Mouse (Mus musculus) lung, embryonic 15.5 days (tissue): ENCODE results near the gene Nlgn3. TPM values are rescaled to one million over a fixed set of nuclear protein-coding genes. Genes with fewer than 3 reads are reported as not detected.
"Not testable (repeated sequence)": the region's sequence is repeated elsewhere in the genome, so short reads cannot be mapped to it uniquely, and the experiment has no call there.

Experiments used
- ATAC-seq: fragments of 200-750 bp; cut with Nextera tagmentation; 2 replicates; pipeline ENCODE4 v1.8.0; 2017; ENCODE audit warnings: moderate number of reproducible peaks, borderline replicate concordance; ENCODE audit not compliant: low FRiP score, low TSS enrichment; ENCODE audit errors: extremely low read depth
- H3K27ac ChIP-seq: fragments of 300-500 bp; sonication (generic); 2 replicates; pipeline ENCODE4 v1.5.1; 2015; ENCODE audit warnings: moderate library complexity, mild to moderate bottlenecking, inconsistent platforms
- H3K27me3 ChIP-seq: fragments of 300-500 bp; sonication (generic); 2 replicates; pipeline ENCODE4 v1.6.1; 2015; ENCODE audit warnings: inconsistent platforms
- H3K36me3 ChIP-seq: fragments of 300-500 bp; sonication (generic); 2 replicates; pipeline ENCODE4 v1.6.1; 2015; ENCODE audit warnings: inconsistent platforms
- H3K4me1 ChIP-seq: fragments of 300-500 bp; sonication (generic); 2 replicates; pipeline ENCODE4 v1.6.1; 2015; ENCODE audit warnings: inconsistent platforms
- H3K4me2 ChIP-seq: fragments of 300-500 bp; sonication (generic); 2 replicates; pipeline ENCODE4 v1.6.1; 2015; ENCODE audit warnings: inconsistent platforms, mild to moderate bottlenecking, moderate library complexity
- H3K4me3 ChIP-seq: fragments of 300-500 bp; sonication (generic); 2 replicates; pipeline ENCODE4 v1.5.1; 2015; ENCODE audit warnings: mild to moderate bottlenecking, inconsistent platforms
- H3K9ac ChIP-seq: fragments of 300-500 bp; sonication (generic); 2 replicates; pipeline ENCODE4 v1.6.1; 2015; ENCODE audit warnings: inconsistent platforms
- H3K9me3 ChIP-seq: fragments of 300-500 bp; sonication (generic); 2 replicates; pipeline ENCODE4 v1.6.1; 2016; ENCODE audit warnings: inconsistent platforms
- WGBS: fragments of 180-500 bp; shearing (Covaris S2); methylation state at CpG from one replicate; pipeline ENCODE4 v1.1.7; 2015; 5-methylcytosine and 5-hydroxymethylcytosine counted together
- polyA plus RNA-seq: library from polyadenylated mRNA; unstranded; fragments of >200 nt; fragmentation: Nextera tagmentation; extraction: Ambion mirVana; gene quantifications from 2 replicates; pipeline ENCODE4 v1.2.1, GENCODE M21; 2015

Gene Nlgn3
- polyA plus RNA-seq, 1 experiment from 2014 or later = 5.1 TPM

DNA sequence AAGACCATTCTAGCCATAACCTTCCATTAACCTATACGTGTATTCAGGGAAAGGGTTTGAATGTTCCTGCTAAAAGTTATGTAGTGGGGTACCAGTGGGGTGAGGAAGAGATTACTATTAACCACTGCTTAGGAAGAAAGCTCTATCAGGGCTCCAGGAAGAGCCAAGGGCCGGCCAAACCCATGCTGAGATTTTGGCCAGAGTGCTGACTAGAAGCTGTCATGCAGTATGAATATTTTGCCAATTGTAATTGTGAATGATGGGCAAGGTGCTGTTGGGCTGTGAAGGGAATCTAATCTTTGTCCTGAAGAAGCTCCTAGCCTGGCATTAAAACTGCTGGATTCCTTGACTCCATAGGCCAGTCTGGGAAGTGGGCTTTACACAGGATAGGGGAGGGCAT lies 5.7 kb downstream of the Nlgn3 start:
- H3K27me3 ChIP-seq = no peaks in the 10 kb centered on the region
- no peak for ATAC-seq
- H3K4me3 ChIP-seq = no peak overlapping the region
- H3K4me1 ChIP-seq = no peaks in the 10 kb centered on the region
- no peak overlapping the region for H3K27ac ChIP-seq
- no peak overlapping the region for H3K4me2 ChIP-seq
- WGBS = 50% methylated on average over 2 of the region's 2 CpGs
- H3K36me3 ChIP-seq = no peaks in the 10 kb centered on the region
- H3K9ac ChIP-seq = no peak overlapping the region
- H3K9me3 ChIP-seq = no peaks in the 10 kb centered on the region

- no peak overlapping the region for H3K4me2 ChIP-seq
- no peak overlapping the region for H3K4me3 ChIP-seq
- H3K9ac ChIP-seq = no peak overlapping the region
- ATAC-seq = no peak
- no peaks in the 10 kb centered on the region for H3K36me3 ChIP-seq
- WGBS = 84% methylated on average over 5 of the region's 5 CpGs
- no peak overlapping the region for H3K27ac ChIP-seq
- H3K27me3 ChIP-seq = no peaks in the 10 kb centered on the region
- no peaks in the 10 kb centered on the region for H3K4me1 ChIP-seq
- no peaks in the 10 kb centered on the region for H3K9me3 ChIP-seq
These were observed 10.3 kb downstream of the Nlgn3 start for GRCm38 (mm10) chrX:101309299-101309698.

- H3K27ac ChIP-seq = no peak overlapping the region
- WGBS = 55% methylated on average over 6 of the region's 6 CpGs
- no peak for ATAC-seq
- no peaks in the 10 kb centered on the region for H3K36me3 ChIP-seq
- no peak overlapping the region for H3K4me3 ChIP-seq
- no peaks in the 10 kb centered on the region for H3K9me3 ChIP-seq
- H3K4me1 ChIP-seq = no peaks in the 10 kb centered on the region
- no peak overlapping the region for H3K9ac ChIP-seq
- H3K27me3 ChIP-seq = no peaks in the 10 kb centered on the region; the same call in 1 of the 2 replicates
- H3K4me2 ChIP-seq = no peak overlapping the region
These were observed 14.8 kb downstream of the Nlgn3 start for GRCm38 (mm10) chrX:101313625-101314359.

GRCm38 (mm10) chrX:101319775-101320174 lies 20.8 kb downstream of the Nlgn3 start:
- no peak for ATAC-seq
- no peaks in the 10 kb centered on the region for H3K9me3 ChIP-seq
- H3K36me3 ChIP-seq = no peaks in the 10 kb centered on the region
- no peaks in the 10 kb centered on the region for H3K4me1 ChIP-seq
- H3K9ac ChIP-seq = no peak overlapping the region
- H3K27ac ChIP-seq = no peak overlapping the region
- no peaks in the 10 kb centered on the region; the same call in 1 of the 2 replicates for H3K27me3 ChIP-seq
- H3K4me2 ChIP-seq = no peak overlapping the region
- H3K4me3 ChIP-seq = no peak overlapping the region
- WGBS = 88% methylated on average over 12 of the region's 12 CpGs

- H3K27me3 ChIP-seq = no peaks in the 10 kb centered on the region
- H3K9ac ChIP-seq = no peak overlapping the region
- no peaks in the 10 kb centered on the region for H3K9me3 ChIP-seq
- H3K4me3 ChIP-seq = no peak overlapping the region
- no peak overlapping the region for H3K27ac ChIP-seq
- H3K4me1 ChIP-seq = no peaks in the 10 kb centered on the region
- H3K4me2 ChIP-seq = no peak overlapping the region
- 46% methylated on average over 8 of the region's 8 CpGs for WGBS
- no peak for ATAC-seq
- no peaks in the 10 kb centered on the region for H3K36me3 ChIP-seq
These were observed 27.3 kb downstream of the Nlgn3 start for GRCm38 (mm10) chrX:101325989-101326899.

GRCm38 (mm10) chrX:101329372-101330028 lies 30.5 kb downstream of the Nlgn3 start:
- no peaks in the 10 kb centered on the region for H3K27me3 ChIP-seq
- no peak overlapping the region for H3K9ac ChIP-seq
- no peak for ATAC-seq
- 17% methylated on average over 8 of the region's 10 CpGs for WGBS
- no peak overlapping the region for H3K4me3 ChIP-seq
- peak overlapping the region; percentile 23; the same call in 1 of the 2 replicates for H3K4me2 ChIP-seq
- H3K9me3 ChIP-seq = no peaks in the 10 kb centered on the region
- peak overlapping the region; percentile 32 for H3K27ac ChIP-seq
- H3K36me3 ChIP-seq = no peaks in the 10 kb centered on the region
- peaks cover 6% of the 10 kb centered on the region; the same call in 1 of the 2 replicates for H3K4me1 ChIP-seq

GRCm38 (mm10) chrX:101332031-101332374 lies 33.0 kb downstream of the Nlgn3 start:
- peaks cover 6% of the 10 kb centered on the region; the same call in 1 of the 2 replicates for H3K4me1 ChIP-seq
- H3K9me3 ChIP-seq = no peaks in the 10 kb centered on the region
- H3K4me2 ChIP-seq = peak overlapping the region; percentile 50
- H3K27ac ChIP-seq = peak overlapping the region; percentile 92
- no peaks in the 10 kb centered on the region for H3K27me3 ChIP-seq
- 31% methylated on average over 9 of the region's 9 CpGs for WGBS
- H3K36me3 ChIP-seq = no peaks in the 10 kb centered on the region
- peak overlapping the region; percentile 28 for H3K4me3 ChIP-seq
- H3K9ac ChIP-seq = peak overlapping the region; percentile 19; the same call in 1 of the 2 replicates
- ATAC-seq = peak; percentile 62; the same call in 1 of the 2 replicates

DNA sequence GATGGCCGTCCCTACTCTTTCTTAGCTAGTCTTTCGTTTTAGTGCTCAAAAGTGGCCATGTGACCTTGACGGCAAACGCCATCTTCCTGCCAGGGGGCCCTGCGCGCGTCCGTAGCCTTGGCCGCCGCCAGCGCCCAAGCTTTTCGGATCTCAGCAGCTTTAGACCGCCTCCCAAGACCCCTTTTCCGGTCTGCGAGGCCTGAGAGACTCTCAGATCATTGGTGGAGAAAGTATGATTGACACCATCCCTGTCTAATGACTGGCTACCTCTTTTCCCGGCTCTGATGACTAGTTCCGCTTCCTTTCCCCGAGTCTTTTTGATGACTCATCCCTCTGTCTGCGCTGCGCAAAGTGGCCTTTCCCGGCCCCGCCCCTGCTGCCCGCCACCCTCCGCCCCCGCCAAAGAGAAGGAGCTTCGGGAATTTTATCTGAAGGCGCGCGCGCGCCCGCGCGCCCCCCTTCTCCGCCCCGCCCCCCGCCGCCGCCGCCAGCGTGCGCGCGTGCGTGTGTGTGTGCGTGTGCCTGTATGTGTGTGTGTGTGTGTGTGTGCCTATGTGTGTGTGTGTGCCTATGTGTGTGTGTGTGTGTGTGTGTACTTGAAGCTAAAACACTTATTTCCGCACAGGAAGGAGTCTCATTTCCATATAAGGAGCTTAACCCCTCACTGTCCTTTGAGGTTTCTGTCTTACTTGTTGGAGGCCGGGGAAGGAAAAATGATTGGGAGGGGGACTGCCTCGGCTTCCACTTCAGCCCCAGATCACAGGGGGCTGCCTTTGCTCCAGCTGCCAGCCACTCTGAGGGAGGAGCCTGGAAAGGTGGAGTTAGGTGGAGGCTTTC lies 33.6 kb downstream of the Nlgn3 start:
- Histone ChIP-seq H3K27ac (peak overlapping the region; percentile 92), H3K4me1 (peaks cover 6% of the 10 kb centered on the region; the same call in 1 of the 2 replicates), H3K36me3 (no peaks in the 10 kb centered on the region), H3K27me3 (no peaks in the 10 kb centered on the region), H3K4me3 (peak overlapping the region; percentile 37), H3K9ac (peak overlapping the region; percentile 38), H3K4me2 (peak overlapping the region; percentile 57), H3K9me3 (no peaks in the 10 kb centered on the region)
- peak; percentile 97 for ATAC-seq
- 15% methylated on average over 35 of the region's 49 CpGs for WGBS

GRCm38 (mm10) chrX:101334606-101335005 lies 35.6 kb downstream of the Nlgn3 start:
- Histone ChIP-seq H3K36me3 (no peaks in the 10 kb centered on the region), H3K4me3 (no peak overlapping the region), H3K27me3 (no peaks in the 10 kb centered on the region), H3K27ac (no peak overlapping the region), H3K9me3 (no peaks in the 10 kb centered on the region), H3K4me1 (peaks cover 6% of the 10 kb centered on the region; the same call in 1 of the 2 replicates), H3K4me2 (no peak overlapping the region), H3K9ac (no peak overlapping the region)
- no peak for ATAC-seq
- WGBS = 87% methylated on average over 5 of the region's 5 CpGs

- no peaks in the 10 kb centered on the region for H3K4me1 ChIP-seq
- 47% methylated on average over 4 of the region's 4 CpGs for WGBS
- ATAC-seq = no peak
These were observed 39.7 kb downstream of the Nlgn3 start for GRCm38 (mm10) chrX:101338666-101339065.

DNA sequence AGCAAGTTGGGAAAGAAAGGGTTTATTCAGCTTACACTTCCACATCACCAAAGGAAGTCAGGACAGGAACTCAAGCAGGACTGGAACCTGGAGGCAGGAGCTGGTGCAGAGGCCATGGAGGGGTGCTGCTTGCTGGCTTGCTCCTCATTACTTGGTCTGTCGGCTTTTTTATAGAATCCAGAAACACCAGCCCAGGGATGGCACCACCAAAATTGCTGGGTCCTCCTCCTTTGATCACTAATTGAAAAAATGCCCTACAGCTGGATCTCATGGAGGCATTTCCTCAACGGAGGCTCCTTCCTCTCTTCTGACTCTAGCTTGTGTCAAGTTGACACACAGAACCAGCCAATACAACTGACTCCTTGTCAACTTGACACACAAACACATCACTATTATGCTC lies 43.9 kb downstream of the Nlgn3 start:
- H3K27me3 ChIP-seq, H3K36me3 ChIP-seq, ATAC-seq, H3K4me2 ChIP-seq, H3K4me3 ChIP-seq, H3K9ac ChIP-seq, H3K27ac ChIP-seq, H3K4me1 ChIP-seq, H3K9me3 ChIP-seq: not testable (repeated sequence)
- WGBS = 59% methylated on average over 2 of the region's 2 CpGs

More at GRCm38 (mm10) chrX:101338666-101339065, 39.7 kb downstream of the Nlgn3 start:
- H3K36me3 ChIP-seq = no peaks in the 10 kb centered on the region
- H3K9ac ChIP-seq = no peak overlapping the region
- H3K9me3 ChIP-seq = no peaks in the 10 kb centered on the region
- H3K4me2 ChIP-seq = no peak overlapping the region
- H3K27me3 ChIP-seq = no peaks in the 10 kb centered on the region
- H3K4me3 ChIP-seq = no peak overlapping the region
- no peak overlapping the region for H3K27ac ChIP-seq
